Mouse (Mus musculus) neural tube, postnatal 0 days (tissue): ENCODE measurements around the gene Dusp11. TPM values are rescaled to one million over a fixed set of nuclear protein-coding genes. Genes with fewer than 3 reads are reported as not detected.

Experiments
- polyA plus RNA-seq: library from polyadenylated mRNA; unstranded; fragments of >200 nt; fragmentation: Nextera tagmentation; extraction: Ambion mirVana; gene quantifications from 2 replicates; pipeline ENCODE4 v1.2.1, GENCODE M21; 2015

Dusp11 gene
- polyA plus RNA-seq: 37.5 and 38.1 TPM in 2 replicates

GRCm38 (mm10) chr6:85961101-85962091 lies at the start of gene Dusp11:
Gene Dusp11 (minus strand): TSS chr6:85961667.

GRCm38 (mm10) chr6:85915539-85916513 lies 45.6 kb downstream of the Dusp11 start, which contains the start of gene Nat8f1:
Gene Nat8f1 (minus strand): TSS chr6:85915687.

DNA sequence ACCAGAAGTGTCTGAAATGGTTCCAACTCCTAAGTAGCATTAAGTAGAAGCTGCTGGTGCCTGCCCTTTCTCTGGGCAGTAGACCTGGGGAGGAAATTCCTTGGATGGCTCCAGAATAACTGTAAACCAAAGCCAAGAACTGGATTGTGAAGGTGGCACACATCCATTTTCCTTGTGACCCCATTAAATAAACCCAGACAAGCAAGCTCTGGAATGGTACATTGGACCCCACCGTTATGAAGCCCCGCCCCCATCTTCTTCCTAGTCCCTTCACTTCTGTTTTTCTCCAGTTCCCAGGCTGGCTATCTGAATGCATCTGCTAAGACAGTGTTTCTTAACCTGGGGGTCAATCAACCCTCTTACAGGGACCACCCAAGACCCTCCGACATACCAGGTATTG lies 49.9 kb downstream of the Dusp11 start, which contains the start of gene Tprkb:
Tprkb (plus strand) TSS at position 279 of the 400 bp plus-strand sequence.

DNA sequence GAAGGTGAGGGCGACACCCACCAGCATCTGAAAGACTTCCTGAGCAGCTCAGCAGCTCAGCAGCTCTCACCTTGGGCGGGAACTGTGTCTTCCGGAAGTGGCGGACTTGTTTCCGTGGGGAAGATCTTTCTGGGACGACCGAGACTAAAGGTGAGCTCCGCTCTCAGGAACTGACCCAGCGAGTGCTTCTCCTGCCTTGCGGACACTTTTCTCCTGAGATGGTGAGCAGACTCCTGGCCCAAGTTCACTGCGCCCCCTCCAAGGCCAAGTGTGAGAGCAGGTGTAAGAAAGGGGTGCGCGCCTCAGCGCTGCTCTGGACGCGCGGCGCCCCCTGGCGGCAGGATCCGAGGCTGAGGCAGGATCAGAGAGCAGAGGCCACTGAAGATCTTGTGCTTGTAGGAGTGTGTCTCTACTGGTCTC lies 56.8 kb downstream of the Dusp11 start, which contains the start of gene Nat8f4:
Nat8f4 (minus strand) TSS at position 243 of the 420 bp plus-strand sequence.

Other genes with a start within 250 kb of the Dusp11 start
- 0.14 and 0.31 TPM in 2 replicates for gene Nat8f7, start 248.5 kb downstream of the Dusp11 start, polyA plus RNA-seq
- 0.10 and 0.17 TPM in 2 replicates for gene Nat8f3, start 195.9 kb downstream of the Dusp11 start, polyA plus RNA-seq
- not detected in 2 replicates for gene Nat8f6, start 140.7 kb downstream of the Dusp11 start, polyA plus RNA-seq
- 0.56 and 0.89 TPM in 2 replicates for gene Nat8f5, start 140.7 kb downstream of the Dusp11 start, polyA plus RNA-seq
- gene Nat8, start 129.6 kb downstream of the Dusp11 start, polyA plus RNA-seq: 0.76 and 0.77 TPM in 2 replicates
- not detected in 2 replicates for gene Nat8f2, start 92.5 kb downstream of the Dusp11 start, polyA plus RNA-seq
- 4.6 and 5.1 TPM in 2 replicates for gene Nat8f4, start 56.8 kb downstream of the Dusp11 start, polyA plus RNA-seq
- gene Tprkb, start 49.8 kb downstream of the Dusp11 start, polyA plus RNA-seq: 64.7 and 72.3 TPM in 2 replicates
- gene Nat8f1, start 46.0 kb downstream of the Dusp11 start, polyA plus RNA-seq: 28.1 and 28.9 TPM in 2 replicates
- gene Figla, start 54.5 kb upstream of the Dusp11 start, polyA plus RNA-seq: not detected in 2 replicates
- gene Add2, start 67.0 kb upstream of the Dusp11 start, polyA plus RNA-seq: 72.9 and 84.4 TPM in 2 replicates
- gene Tgfa, start 233.6 kb upstream of the Dusp11 start, polyA plus RNA-seq: 18.2 and 21.6 TPM in 2 replicates